Mouse (Mus musculus): Measurements from ENCODE around the gene Gzmf.
A peak's percentile ranks its signal among the peaks of the same experiment; 100 is the strongest.
"Not testable (repeated sequence)": the region's sequence is repeated elsewhere in the genome, so short reads cannot be mapped to it uniquely, and the experiment has no call there.

Gene Gzmf

DNA sequence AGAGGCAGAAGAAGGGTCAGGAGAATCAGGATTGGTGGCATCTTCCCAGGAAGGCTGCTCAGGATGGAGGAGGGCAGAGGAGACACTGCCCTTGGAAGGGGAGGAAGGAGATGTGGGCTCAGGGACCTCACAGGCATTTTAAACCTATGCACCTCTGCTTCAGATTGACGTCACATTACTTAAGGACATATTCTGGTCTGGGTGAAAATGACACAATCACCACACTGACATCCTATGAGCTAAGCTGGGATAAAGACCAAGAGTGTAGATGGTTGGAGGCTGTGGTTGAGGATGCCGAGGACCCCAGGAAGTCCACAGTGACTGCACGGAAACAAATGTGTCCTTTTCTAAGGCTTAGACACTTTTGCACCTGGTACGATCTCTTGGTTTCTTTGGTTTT is at the start of gene Gzmf:
Gene Gzmf (minus strand): TSS at position 101 of the 400 bp plus-strand sequence.
- DNase-seq (ENCODE audit: inconsistent age in 2 of 2, low spot score in 1 of 2), result no peak

DNA sequence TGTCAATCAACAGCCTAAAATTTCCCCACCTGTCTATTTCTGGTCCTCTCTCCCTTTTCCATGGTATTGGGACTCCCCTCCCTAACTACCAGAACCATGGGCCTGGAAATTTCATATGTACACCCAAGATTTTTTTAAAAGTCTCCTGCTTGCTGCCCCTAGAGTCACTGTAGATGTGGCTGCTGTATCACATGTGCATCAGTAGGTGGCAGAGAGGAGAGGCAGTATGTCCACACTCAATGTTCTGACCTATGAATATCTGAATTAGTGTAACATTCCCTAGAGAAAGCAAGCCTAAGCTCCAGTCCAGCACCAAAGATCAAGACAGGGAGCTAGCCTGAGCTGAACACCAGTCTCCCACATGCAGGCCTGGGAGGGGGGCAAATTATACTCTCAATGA is 29.2 kb upstream of the Gzmf start:
- DNase-seq (ENCODE audit: inconsistent age in 2 of 2, low spot score in 1 of 2), result no peak

DNA sequence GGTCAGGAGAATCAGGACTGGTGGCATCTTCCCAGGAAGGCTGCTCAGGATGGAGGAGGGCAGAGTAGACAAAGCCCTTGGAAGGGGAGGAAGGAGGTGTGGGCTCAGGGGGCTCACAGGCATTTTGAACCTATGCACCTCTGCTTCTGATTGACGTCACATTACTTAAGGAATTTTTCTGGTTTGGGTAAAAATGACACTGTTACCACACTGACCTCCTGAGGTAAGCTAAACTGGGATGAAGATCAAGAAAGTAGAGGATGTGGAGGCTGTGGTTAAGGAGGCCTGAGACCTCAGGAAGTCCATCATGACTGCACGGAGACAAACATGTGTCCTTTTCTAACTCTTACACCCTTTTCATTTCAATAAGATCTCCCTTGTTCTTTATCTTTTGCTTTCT is 23.3 kb upstream of the Gzmf start, which contains the start of gene Gzmc:
Gene Gzmc (minus strand): TSS at position 101 of the 400 bp plus-strand sequence.
- no peak for DNase-seq (ENCODE audit: inconsistent age in 2 of 2, low spot score in 1 of 2)

DNA sequence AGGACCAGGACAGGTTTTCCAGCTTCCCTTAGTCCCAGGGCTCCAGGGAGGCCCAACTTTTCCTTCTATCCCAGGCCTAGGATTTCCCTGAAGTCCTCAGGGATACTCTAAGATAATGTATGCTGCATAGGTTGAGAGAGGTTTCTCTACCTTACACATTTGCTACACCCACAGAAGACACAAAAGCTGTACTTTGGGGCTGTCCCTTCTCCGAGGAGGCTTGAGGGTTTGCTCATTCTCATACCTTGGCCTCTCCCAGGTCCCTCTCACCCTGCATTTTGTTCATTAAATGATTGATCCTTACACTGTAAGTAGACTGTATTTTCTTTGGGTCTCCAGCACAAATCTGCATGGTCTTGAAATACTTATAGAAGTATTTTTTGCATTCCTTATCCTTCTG is 5.6 kb downstream of the Gzmf start:
- no peak for DNase-seq (ENCODE audit: inconsistent age in 2 of 2, low spot score in 1 of 2)

DNA sequence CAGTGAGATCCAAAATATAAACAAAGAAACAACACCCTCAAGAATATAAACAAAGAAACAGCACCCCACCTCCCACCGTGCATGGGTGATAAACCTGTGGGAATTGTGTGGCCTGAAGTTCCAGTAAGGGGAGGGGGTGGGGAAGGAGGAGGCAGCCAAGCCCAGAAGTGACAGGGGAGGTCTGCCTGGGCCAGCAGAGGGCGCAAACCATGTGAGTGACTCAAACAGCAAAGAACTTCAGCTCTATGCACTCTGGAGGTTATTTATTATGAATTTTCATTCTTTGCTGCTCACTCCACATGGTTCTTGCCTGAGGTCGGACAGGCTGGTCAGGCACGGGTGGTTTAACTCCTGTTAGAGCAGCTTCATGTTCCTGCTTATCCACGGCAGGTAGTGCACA is 6.2 kb downstream of the Gzmf start:
- DNase-seq (ENCODE audit: inconsistent age in 2 of 2, low spot score in 1 of 2), result peak; percentile 8 to 48

DNA sequence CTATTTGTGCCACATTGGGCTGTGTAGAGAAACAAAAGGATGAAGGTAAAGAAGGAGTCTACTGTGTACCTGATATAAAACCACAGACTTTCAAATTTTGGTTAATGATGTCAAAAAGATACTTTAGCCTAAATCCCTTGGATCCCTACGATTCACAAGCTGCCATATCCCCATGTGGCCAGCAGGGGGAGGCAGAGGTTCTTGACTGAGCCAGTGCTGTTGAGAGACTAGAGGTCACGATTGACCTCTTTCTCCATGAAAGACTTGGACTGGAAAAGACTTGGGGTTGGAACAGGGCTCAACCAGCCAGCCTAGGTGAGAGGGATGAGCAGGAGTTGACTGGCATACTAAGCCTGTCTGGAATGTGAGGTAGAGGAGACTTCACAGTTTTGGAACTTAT is 7.2 kb downstream of the Gzmf start:
- DNase-seq (ENCODE audit: inconsistent age in 2 of 2, low spot score in 1 of 2), result peak; percentile 52 to 88

DNA sequence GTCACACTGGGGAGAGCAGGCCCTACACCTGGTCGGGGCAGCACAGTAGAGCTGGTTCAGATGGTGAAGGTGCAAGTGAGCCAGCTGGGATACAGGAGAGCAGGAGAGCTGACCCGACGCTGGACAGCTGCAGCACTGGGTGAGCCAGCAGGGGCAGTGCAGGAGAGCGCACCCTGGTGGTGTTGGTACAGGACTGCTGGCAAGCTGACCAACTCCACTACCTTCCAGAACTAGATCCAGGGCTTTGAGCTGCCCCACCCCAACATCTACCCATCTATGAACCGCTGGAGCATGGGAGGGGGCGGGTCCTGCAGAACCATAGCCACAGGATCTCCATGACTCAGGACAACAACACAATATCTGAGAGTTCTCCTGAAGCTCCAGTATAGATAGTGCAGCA is 24.3 kb downstream of the Gzmf start:
- peak in 1 of 2 experiments; percentile 8 for DNase-seq (ENCODE audit: inconsistent age in 2 of 2, low spot score in 1 of 2)

DNA sequence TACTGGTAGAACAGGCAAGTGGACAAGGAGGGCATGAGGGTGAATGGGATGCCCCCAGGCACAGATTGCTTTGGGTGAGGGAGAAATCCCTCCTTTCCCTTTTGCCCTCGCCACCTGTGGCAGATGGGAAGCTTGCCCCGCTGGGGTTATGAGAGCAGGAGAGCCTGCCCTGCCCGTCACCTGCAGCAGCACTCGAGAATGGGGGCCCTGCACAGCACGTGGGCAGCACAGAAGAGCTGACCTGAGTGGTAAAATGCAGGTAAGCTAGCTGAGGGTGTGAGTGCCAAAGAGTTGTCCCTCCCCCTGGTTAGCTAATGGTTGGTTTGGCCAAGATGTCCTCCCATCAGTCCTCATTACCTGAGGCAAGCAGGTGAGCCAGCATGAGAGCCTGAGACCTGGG is 24.7 kb downstream of the Gzmf start:
- no peak for DNase-seq (ENCODE audit: inconsistent age in 2 of 2, low spot score in 1 of 2)

DNA sequence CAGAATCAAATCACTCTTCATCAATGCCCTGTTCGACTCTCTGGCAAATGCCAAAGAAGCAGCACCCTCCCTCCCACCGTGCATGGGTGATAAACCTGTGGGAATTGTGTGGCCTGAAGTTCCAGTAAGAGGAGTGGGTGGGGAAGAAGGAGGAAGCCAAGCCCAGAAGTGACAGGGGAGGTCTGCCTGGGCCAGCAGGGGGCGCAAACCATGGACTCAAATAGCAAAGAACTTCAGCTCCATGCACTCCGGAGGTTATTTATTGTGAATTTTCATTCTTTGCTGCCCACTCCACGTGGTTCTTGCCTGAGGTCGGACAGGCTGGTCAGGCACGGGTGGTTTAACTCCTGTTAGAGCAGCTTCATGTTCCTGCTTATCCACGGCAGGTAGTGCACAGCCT is 33.6 kb downstream of the Gzmf start:
- peak; percentile 26 to 72 for DNase-seq (ENCODE audit: inconsistent age in 2 of 2, low spot score in 1 of 2)

DNA sequence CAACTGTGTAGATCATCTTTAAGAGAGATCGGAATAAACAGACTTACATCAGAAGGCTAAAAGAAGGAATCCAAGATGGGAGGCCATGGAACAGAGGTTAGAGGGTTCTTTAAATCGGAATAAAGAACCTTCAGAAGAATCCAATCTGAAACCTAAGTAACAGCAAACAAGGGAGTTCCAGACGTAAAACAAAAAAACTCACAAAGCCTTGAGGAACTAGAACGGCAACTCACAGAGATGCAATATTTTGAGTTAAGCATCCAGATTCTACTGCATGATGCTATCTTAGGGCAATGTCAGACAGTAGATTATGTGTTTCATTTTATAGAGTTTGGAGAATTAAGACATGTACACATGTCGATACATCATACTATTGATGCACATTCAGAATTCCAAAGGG is 36.7 kb downstream of the Gzmf start, which contains the start of gene Gzmn:
Gene Gzmn (minus strand): TSS at position 101 of the 400 bp plus-strand sequence.
- no peak for DNase-seq (ENCODE audit: inconsistent age in 2 of 2, low spot score in 1 of 2)

DNA sequence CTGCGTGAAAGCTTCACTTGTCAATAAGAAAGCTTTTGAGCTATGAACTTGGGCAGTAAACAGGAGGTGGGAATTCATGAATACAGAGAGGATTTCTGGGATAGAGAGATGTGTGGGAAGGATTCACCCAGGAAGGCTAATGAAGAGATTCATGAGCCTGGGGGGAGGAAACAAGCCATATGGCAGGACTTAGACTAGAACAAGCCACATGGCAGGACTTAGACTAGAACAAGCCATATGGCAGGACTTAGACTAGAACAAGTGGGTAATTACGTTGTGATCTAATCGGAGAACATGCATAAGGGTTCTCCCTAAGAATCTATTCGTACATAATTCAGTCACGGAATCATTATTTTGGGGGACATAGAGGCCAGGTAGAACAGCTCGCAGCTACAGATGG is 37.8 kb downstream of the Gzmf start:
- no peak for DNase-seq (ENCODE audit: inconsistent age in 2 of 2, low spot score in 1 of 2)

DNA sequence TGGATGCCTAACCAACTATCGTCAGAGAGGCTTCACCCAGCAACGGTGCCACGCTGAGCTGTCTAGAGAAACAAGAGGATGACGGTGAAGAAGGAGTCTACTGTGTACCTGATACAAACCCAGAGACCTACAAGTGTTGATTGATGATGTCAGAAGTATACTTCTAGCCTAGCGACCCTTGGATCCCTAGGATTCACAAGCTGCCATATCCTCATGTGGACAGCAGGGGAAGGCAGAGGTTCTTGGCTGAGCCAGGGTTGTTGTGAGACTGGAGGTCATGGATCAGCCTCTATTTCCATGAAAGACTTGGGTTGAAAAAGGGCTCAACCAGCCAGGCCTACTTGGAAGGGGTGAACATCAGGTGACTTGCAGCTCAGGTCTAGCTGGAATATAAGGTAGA is 38.5 kb downstream of the Gzmf start:
- DNase-seq (ENCODE audit: inconsistent age in 2 of 2, low spot score in 1 of 2), result no peak

DNA sequence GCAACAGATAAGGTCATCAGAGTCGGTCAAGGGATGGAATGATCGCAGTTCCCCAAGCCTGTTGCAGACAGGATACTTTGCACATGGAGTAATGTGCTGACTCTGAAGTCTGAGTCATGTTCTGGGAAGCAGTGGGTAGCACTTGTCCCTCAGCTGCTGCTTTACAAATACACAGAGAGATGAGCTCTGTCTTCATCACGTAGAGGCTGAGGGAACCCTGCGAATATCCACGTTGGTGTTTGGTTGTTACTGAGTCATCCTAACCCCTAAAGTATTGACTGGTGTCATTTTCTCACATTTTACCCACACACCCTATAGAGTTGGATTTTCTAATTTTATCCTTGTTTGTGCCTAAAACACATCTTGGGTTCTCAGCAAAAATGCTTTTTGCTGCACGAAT is 43.2 kb downstream of the Gzmf start:
- no peak for DNase-seq (ENCODE audit: inconsistent age in 2 of 2, low spot score in 1 of 2)

DNA sequence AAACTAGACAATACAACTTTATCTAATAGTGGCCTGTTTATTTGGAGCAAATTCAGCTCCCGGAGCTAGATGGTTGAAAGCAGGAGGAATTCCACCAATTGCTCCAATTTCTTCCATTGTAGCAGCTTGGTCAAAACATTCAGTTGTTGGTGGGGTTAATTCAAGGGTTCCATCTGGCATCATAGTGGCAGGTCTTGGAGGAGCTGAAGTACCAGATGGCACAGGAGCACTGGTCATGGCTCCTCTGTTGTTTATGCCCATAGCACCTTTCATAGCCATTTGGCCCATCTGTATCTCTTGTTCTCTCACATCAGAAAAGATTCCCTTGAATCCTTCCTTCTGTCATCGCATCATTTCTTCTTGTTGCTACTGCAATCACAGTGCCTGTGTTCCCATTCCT is 49.1 kb downstream of the Gzmf start:
- no peak for DNase-seq (ENCODE audit: inconsistent age in 2 of 2, low spot score in 1 of 2)

DNA sequence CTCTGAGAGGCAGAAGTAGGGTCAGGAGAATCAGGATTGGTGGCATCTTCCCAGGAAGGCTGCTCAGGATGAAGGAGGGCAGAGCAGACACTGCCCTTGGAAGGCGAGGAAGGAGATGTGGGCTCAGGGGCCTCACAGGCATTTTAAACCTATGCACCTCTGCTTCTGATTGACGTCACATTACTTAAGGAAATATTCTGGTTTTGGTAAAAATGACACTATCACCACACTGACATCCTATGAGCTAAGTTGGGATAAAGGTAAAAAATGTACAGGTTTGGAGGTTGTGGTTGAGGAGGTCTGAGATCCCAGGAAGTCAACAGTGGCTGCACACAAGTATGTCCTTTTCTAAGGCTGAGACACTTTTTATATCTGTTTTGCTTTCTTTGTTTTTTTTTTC is 51.7 kb downstream of the Gzmf start, which contains the start of gene Gzmg:
Gene Gzmg (minus strand): TSS at position 101 of the 400 bp plus-strand sequence.
- DNase-seq (ENCODE audit: inconsistent age in 2 of 2, low spot score in 1 of 2), result not testable (repeated sequence)

DNA sequence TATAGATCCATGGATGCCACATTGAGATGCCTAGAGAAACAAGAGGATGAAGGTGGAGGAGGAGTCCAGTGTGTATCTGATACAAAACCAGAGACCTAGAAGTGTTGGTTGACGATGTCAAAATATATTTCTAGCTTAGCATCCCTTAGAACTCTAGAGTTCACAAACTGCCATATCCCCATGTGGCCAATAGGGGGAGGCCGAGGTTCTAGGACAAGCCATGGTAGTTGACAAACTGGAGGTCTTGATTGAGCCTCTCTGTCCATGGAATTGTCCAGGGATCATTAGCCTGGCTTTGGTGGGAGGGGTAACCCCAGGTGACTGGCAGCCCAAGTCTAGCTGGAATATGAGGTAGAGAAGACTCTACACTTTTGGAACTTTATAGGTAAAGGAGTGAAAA is 55.9 kb downstream of the Gzmf start:
- no peak for DNase-seq (ENCODE audit: inconsistent age in 2 of 2, low spot score in 1 of 2)
